Mouse (Mus musculus): ENCODE results near the gene Kazald1. TPM values are rescaled to one million over a fixed set of nuclear protein-coding genes. Genes with fewer than 3 reads are reported as not detected.
"Not testable (repeated sequence)": the region's sequence is repeated elsewhere in the genome, so short reads cannot be mapped to it uniquely, and the experiment has no call there.

The Kazald1 gene
- 1 to 10 TPM; 3.4 to 4.1 TPM for total RNA-seq (2021)

- DNase-seq (ENCODE audit: low spot score in 2 of 2), result peak; percentile 93
- intact Hi-C loops (cut with DNase I), result loop anchor here (5.0 to 10.0 kb wide), 2 partner anchors 158 to 470 kb away; no protein-coding TSS in a partner anchor
Measured at GRCm38 (mm10) chr19:45074580-45075322, at the start of gene Kazald1. Gene Kazald1, plus strand, starts transcription at chr19:45075241.

GRCm38 (mm10) chr19:45025937-45026568 lies 49.0 kb upstream of the Kazald1 start:
- DNase-seq (ENCODE audit: low spot score in 2 of 2), result no peak
- intact Hi-C loops (cut with DNase I), result no loop called here

- intact Hi-C loops (cut with DNase I), result no loop called here
- no peak for DNase-seq (ENCODE audit: low spot score in 2 of 2)
Measured at GRCm38 (mm10) chr19:45026958-45027670, 47.9 kb upstream of the Kazald1 start.

- DNase-seq (ENCODE audit: low spot score in 2 of 2), result peak in 1 of 2 experiments; percentile 15
- intact Hi-C loops (cut with DNase I), result no loop called here
Measured at GRCm38 (mm10) chr19:45027848-45028247, 47.2 kb upstream of the Kazald1 start.

DNA sequence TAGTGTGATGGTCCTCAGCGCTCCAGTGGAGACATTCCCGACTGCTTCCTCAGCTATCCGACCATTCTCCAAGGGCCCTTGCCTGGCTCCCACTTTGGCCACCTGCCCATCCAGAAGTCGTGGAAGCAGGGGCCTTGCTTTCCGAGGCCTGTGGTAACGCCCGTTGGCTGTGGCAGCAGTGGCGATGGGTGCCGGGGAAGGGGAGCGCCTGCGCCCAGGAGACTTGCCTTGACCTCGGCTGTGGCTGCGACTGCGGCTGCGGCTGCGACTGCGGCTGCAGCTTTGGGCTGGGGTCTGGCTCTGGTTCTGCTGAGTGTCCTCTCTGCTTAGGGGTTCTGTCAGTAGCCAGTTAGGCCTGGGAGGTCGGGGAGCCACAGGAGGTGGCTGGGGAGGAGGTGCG lies 46.3 kb upstream of the Kazald1 start:
- intact Hi-C loops (cut with DNase I), result no loop called here
- no peak for DNase-seq (ENCODE audit: low spot score in 2 of 2)

GRCm38 (mm10) chr19:45029571-45029970 lies 45.5 kb upstream of the Kazald1 start:
- intact Hi-C loops (cut with DNase I), result no loop called here
- no peak for DNase-seq (ENCODE audit: low spot score in 2 of 2)

DNA sequence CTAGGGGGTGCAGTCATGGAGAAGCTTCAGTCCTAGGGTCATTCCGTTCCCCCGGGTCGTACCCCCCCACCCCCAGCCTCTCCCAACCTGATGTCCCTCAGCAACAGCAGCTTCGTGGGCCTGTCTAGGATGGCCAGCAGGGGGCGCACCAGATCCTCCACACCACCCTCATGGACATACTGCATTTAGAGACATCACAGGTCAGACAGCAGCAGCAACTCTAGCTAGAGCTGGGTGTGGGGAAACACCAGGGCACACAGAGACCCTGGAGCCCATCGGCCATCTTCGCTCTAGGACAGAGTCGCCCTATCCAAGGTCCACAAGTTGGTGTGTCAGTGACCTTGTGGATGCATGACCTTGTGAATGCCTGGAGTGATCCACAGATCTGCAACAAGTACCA lies 44.9 kb upstream of the Kazald1 start:
- intact Hi-C loops (cut with DNase I), result loop anchor here (2.0 kb wide), 1 partner anchor 13 kb away; no protein-coding TSS in a partner anchor
- peak in 1 of 2 experiments; percentile 52 for DNase-seq (ENCODE audit: low spot score in 2 of 2)

- intact Hi-C loops (cut with DNase I), result loop anchor here (2.0 kb wide), 1 partner anchor 14 kb away; no protein-coding TSS in a partner anchor
- DNase-seq (ENCODE audit: low spot score in 2 of 2), result peak; percentile 65 to 75
Measured at GRCm38 (mm10) chr19:45030746-45031693, 44.0 kb upstream of the Kazald1 start.

DNA sequence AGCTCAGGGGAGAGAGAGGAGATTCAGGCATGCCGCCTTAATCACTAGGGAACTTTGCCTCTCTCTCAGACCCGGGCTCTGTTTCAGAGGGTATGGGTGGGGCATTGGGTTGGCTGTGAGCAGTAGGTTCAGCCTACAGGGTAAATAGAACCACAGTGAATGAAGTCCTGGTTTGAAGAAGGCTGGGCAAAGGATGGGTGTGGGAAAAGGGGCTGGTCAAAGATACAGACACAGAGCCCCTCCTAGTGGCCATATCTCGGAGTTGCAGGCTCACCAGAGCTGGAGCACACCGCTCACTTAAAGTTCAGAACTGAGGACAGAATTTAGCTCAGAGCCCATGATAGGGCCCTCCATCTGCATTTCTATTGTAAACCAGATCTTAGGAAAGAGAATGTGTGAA lies 43.3 kb upstream of the Kazald1 start:
- peak in 1 of 2 experiments; percentile 70 for DNase-seq (ENCODE audit: low spot score in 2 of 2)
- intact Hi-C loops (cut with DNase I), result loop anchor here (2.0 kb wide), 1 partner anchor 15 kb away; no protein-coding TSS in a partner anchor

- intact Hi-C loops (cut with DNase I), result no loop called here
- no peak for DNase-seq (ENCODE audit: low spot score in 2 of 2)
Measured at GRCm38 (mm10) chr19:45032570-45033332, 42.3 kb upstream of the Kazald1 start.

DNA sequence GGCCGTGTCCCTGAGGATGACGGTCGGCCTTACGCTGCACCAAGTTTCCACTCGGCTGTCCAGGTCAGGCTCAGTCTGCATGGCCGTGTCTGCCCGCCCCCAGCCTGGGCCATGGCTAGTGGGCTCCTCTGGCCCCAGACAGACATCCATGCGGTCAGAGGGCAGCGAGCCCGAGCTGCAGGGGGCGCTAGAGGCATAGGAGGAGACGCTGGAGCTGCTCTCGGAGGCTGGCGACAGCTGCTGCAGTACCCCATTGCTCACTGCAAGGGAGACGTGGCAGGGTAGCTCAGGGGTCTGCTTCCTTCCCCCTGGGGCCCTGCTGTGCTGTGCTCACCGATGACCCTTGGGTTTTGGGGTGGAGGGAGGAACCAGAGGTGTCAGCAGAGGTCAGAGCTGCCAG lies 38.2 kb upstream of the Kazald1 start:
- DNase-seq (ENCODE audit: low spot score in 2 of 2), result no peak
- intact Hi-C loops (cut with DNase I), result no loop called here

DNA sequence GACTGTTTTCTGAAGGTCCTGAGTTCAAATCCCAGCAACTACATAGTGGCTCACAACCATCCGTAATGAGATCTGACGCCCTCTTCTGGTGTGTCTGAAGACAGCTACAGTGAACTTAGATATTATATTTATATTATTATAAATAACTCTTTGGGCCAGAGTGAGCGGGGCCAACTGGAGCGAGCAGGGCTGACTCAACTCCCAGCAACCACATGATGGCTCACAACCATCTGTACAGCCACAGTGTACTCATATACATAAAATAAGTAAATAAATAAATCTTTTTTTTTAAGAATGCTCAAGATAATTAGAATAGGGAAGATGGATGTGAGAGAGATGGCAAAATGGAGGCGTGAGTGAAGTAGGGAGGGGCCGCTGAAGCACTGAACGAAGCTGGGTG lies 36.8 kb upstream of the Kazald1 start:
- DNase-seq (ENCODE audit: low spot score in 2 of 2); intact Hi-C loops (cut with DNase I): not testable (repeated sequence)

- intact Hi-C loops (cut with DNase I), result no loop called here
- DNase-seq (ENCODE audit: low spot score in 2 of 2), result no peak
Measured at GRCm38 (mm10) chr19:45040214-45040613, 34.8 kb upstream of the Kazald1 start.

GRCm38 (mm10) chr19:45044389-45044927 lies 30.6 kb upstream of the Kazald1 start:
- DNase-seq (ENCODE audit: low spot score in 2 of 2), result no peak
- intact Hi-C loops (cut with DNase I), result no loop called here

- no peak for DNase-seq (ENCODE audit: low spot score in 2 of 2)
- intact Hi-C loops (cut with DNase I), result no loop called here
Measured at GRCm38 (mm10) chr19:45045236-45045635, 29.8 kb upstream of the Kazald1 start.

DNA sequence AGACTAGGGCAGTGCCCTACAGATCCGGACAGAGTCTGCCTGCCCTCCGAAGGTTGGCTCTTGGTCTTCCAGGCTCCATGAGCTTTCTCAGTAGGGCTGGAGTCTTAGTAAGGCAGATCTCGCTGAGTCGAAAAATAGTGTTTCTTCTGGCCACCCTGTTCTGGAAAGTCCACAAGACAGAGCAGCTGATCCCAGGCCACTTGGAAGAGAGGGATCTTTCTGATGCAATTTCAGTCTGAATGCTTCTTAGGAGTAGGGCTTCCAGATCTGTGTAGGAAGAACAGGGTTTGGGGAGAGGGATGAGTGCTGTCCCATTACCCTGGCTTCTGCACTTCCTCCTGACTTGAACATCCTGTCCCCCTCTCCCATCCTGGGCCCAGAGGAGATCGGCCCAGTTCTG lies 29.4 kb upstream of the Kazald1 start, which contains the start of gene Pdzd7:
TSS of gene Pdzd7 (minus strand) at position 67 of the 400 bp plus-strand sequence.
- no peak for DNase-seq (ENCODE audit: low spot score in 2 of 2)
- intact Hi-C loops (cut with DNase I), result no loop called here

GRCm38 (mm10) chr19:45046523-45047321 lies 28.3 kb upstream of the Kazald1 start:
- intact Hi-C loops (cut with DNase I), result no loop called here
- DNase-seq (ENCODE audit: low spot score in 2 of 2), result peak; percentile 83 to 85

Data from left cerebral cortex, postnatal 36 days (tissue).